Mouse (Mus musculus): ENCODE data around the gene Elane.

- TF ChIP-seq POLR2A (IDR thresholded peaks at IDR 0.05; ENCODE audit: extremely low read depth, insufficient read depth, low read length) (no peak), CTCF (IDR thresholded peaks at IDR 0.05; ENCODE audit: extremely low read depth, insufficient read depth, low read length) (no peak)
These were observed 50.4 kb downstream of the Elane start for GRCm38 (mm10) chr10:79936284-79936910.
